Mouse (Mus musculus): ENCODE measurements around the gene Gen1. TPM values are rescaled to one million over a fixed set of nuclear protein-coding genes. Genes with fewer than 3 reads are reported as not detected.

The Gen1 gene
- polyA plus RNA-seq, 1 experiment: not detected

DNA sequence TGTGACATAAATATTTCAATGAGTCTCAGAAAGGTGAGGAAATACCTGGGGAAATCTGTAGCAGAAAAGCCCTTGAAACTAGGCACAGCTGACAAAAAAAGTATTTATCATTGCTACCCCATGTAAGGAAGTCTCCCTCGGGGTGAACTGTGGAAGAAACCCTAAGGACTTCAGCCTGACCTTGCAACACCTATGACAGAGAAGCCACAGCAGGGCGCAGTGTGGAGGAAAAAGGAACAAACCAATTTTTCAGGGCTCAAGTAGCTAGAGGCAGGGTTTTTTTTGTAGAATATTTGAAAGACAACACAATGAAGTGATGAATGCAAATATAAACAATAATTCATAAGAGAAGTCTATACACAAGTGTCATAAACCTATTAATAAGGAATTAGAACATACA is 29.6 kb downstream of the Gen1 start:
- H3K4me3 ChIP-seq (ENCODE audit: insufficient read depth, low read depth, low read length): no peak overlapping the region
- no peak overlapping the region for H3K27ac ChIP-seq (ENCODE audit: insufficient read depth, low read depth, low read length)
- 76% methylated on average over 2 of the region's 2 CpGs for WGBS
- no peaks in the 10 kb centered on the region for H3K4me1 ChIP-seq (ENCODE audit: control insufficient read depth, insufficient read depth, low read length)
- TF ChIP-seq CTCF (IDR thresholded peaks at IDR 0.05; ENCODE audit: insufficient read depth, low read depth, low read length) (no peak), POLR2A (IDR thresholded peaks at IDR 0.05; ENCODE audit: insufficient read depth, low read depth, low read length) (no peak)

GRCm38 (mm10) chr12:11230267-11230666 is 35.3 kb downstream of the Gen1 start:
- TF ChIP-seq CTCF (IDR thresholded peaks at IDR 0.05; ENCODE audit: insufficient read depth, low read depth, low read length) (no peak), POLR2A (IDR thresholded peaks at IDR 0.05; ENCODE audit: insufficient read depth, low read depth, low read length) (no peak)
- no peak overlapping the region for H3K27ac ChIP-seq (ENCODE audit: insufficient read depth, low read depth, low read length)
- H3K4me1 ChIP-seq (ENCODE audit: control insufficient read depth, insufficient read depth, low read length): no peaks in the 10 kb centered on the region
- 85% methylated on average over 2 of the region's 2 CpGs for whole genome bisulfite sequencing
- H3K4me3 ChIP-seq (ENCODE audit: insufficient read depth, low read depth, low read length): no peak overlapping the region

DNA sequence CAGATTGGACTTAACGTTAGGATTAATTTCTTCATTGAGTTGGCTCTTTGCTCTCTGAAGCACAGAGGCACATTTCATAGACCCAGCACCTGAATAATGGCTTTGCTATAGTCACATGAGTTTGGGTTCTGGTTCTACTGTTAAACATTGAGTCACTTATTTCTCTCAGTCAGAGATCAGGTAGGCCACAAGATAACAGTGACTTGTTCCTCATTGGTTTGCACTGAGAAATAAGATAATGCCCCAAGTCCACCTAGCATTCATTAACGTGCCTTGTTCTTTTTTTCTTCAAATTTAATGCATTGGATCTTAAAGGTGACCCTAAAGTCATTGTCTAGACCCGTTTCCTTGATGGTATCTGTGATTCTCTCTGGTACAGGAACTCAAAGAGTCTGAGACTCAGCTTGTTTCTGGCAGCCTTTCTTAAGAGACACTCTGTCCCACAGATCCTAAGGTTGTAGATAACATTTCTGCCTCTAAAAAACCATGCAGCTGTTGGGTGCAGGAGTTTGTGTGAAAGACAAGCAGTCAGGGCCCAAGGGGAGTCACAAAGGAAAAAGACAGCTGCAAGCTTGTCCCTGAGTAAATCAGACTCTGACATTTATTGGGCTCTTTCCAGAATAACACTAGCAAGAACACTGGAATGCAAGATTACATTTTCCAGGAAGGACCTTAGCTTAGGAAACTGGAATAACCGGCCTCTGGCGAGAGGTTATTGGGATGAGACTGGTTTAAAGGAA is 38.9 kb downstream of the Gen1 start:
- Histone ChIP-seq H3K4me3 (ENCODE audit: insufficient read depth, low read depth, low read length) (no peak overlapping the region), H3K4me1 (ENCODE audit: control insufficient read depth, insufficient read depth, low read length) (no peaks in the 10 kb centered on the region), H3K27ac (ENCODE audit: insufficient read depth, low read depth, low read length) (no peak overlapping the region)
- no peak for TF ChIP-seq CTCF (IDR thresholded peaks at IDR 0.05; ENCODE audit: insufficient read depth, low read depth, low read length)
- TF ChIP-seq POLR2A (IDR thresholded peaks at IDR 0.05; ENCODE audit: insufficient read depth, low read depth, low read length): no peak
- WGBS: 84% methylated on average over 5 of the region's 5 CpGs

- Histone ChIP-seq H3K4me1 (ENCODE audit: control insufficient read depth, insufficient read depth, low read length) (no peaks in the 10 kb centered on the region), H3K27ac (ENCODE audit: insufficient read depth, low read depth, low read length) (no peak overlapping the region), H3K4me3 (ENCODE audit: insufficient read depth, low read depth, low read length) (no peak overlapping the region)
- TF ChIP-seq CTCF (IDR thresholded peaks at IDR 0.05; ENCODE audit: insufficient read depth, low read depth, low read length) (no peak), POLR2A (IDR thresholded peaks at IDR 0.05; ENCODE audit: insufficient read depth, low read depth, low read length) (no peak)
- WGBS: 79% methylated on average over 1 of the region's 1 CpGs
These were observed 39.5 kb downstream of the Gen1 start for GRCm38 (mm10) chr12:11226123-11226522.

DNA sequence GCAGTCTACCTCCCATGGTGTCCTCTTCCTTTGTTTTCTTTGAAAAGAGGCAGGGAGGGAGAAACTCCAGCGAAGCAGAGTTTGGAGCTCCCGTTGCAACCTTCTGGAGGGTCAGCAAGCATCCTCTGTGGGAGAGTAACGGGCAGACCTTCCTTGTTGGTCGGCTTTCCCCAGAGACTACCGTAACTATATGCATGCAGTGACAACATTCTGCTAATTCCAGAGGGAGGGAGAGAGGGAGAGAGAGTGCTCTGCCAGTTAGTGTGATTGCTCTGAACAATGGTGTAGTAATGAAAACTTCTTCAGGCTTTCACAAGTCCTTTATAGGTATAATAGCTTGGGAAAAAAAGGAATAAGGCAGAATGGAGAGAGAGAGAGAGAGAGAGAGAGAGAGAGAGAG is 40.9 kb downstream of the Gen1 start:
- Histone ChIP-seq H3K4me1 (ENCODE audit: control insufficient read depth, insufficient read depth, low read length) (no peaks in the 10 kb centered on the region), H3K27ac (ENCODE audit: insufficient read depth, low read depth, low read length) (no peak overlapping the region), H3K4me3 (ENCODE audit: insufficient read depth, low read depth, low read length) (no peak overlapping the region)
- 19% methylated on average over 5 of the region's 5 CpGs for WGBS
- TF ChIP-seq POLR2A (IDR thresholded peaks at IDR 0.05; ENCODE audit: insufficient read depth, low read depth, low read length): no peak
- TF ChIP-seq CTCF (IDR thresholded peaks at IDR 0.05; ENCODE audit: insufficient read depth, low read depth, low read length): no peak

DNA sequence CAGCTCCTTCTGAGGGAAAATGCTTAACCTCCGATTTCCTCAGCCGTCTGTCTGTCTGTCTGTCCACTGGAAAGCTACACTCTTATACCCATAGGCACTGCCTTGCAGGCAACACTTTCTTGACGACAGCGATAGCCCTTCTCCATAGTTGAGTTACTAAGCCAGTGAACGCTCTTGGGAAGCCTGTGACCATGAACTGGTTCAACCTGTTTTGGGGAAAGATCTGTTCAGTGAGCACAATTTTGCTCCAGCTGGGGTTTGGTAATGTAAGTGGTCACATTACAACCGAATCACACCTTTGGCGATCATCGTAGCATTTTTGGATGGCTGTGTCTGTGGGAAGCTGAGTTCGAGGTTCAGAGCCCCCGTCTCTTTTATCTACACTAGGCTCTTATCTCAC is 42.5 kb downstream of the Gen1 start:
- H3K27ac ChIP-seq (ENCODE audit: insufficient read depth, low read depth, low read length): no peak overlapping the region
- TF ChIP-seq CTCF (IDR thresholded peaks at IDR 0.05; ENCODE audit: insufficient read depth, low read depth, low read length) (no peak), POLR2A (IDR thresholded peaks at IDR 0.05; ENCODE audit: insufficient read depth, low read depth, low read length) (no peak)
- 95% methylated on average over 10 of the region's 10 CpGs for WGBS
- H3K4me1 ChIP-seq (ENCODE audit: control insufficient read depth, insufficient read depth, low read length): no peaks in the 10 kb centered on the region
- H3K4me3 ChIP-seq (ENCODE audit: insufficient read depth, low read depth, low read length): no peak overlapping the region

DNA sequence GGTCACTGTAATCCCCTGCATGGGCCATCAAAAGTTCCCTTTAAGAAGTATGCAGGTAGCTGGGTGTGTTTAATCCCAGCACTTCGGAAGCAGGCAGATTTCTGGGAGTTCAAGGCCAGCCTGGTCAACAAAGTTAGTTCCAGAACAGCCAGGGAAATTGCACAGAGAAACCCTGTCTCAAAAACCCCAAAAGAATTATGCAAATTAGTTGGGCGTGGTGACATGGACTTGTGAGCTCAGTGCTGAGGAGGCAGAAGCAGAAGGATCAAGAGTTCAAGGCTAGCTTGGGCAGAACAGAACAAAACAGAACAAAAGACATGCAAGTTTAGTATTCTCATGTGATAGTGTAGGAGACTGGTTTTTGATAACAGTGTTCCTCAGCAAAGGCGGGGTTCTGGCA is 43.0 kb downstream of the Gen1 start:
- H3K4me3 ChIP-seq (ENCODE audit: insufficient read depth, low read depth, low read length): no peak overlapping the region
- WGBS: 77% methylated on average over 3 of the region's 3 CpGs
- no peaks in the 10 kb centered on the region for H3K4me1 ChIP-seq (ENCODE audit: control insufficient read depth, insufficient read depth, low read length)
- H3K27ac ChIP-seq (ENCODE audit: insufficient read depth, low read depth, low read length): no peak overlapping the region
- TF ChIP-seq POLR2A (IDR thresholded peaks at IDR 0.05; ENCODE audit: insufficient read depth, low read depth, low read length) (no peak), CTCF (IDR thresholded peaks at IDR 0.05; ENCODE audit: insufficient read depth, low read depth, low read length) (no peak)

GRCm38 (mm10) chr12:11221524-11222330 is 43.9 kb downstream of the Gen1 start:
- no peak overlapping the region for H3K27ac ChIP-seq (ENCODE audit: insufficient read depth, low read depth, low read length)

GRCm38 (mm10) chr12:11217726-11218250 is 47.8 kb downstream of the Gen1 start:
- TF ChIP-seq POLR2A (IDR thresholded peaks at IDR 0.05; ENCODE audit: insufficient read depth, low read depth, low read length) (no peak), CTCF (IDR thresholded peaks at IDR 0.05; ENCODE audit: insufficient read depth, low read depth, low read length) (no peak)

More at GRCm38 (mm10) chr12:11221524-11222330, 43.9 kb downstream of the Gen1 start:
- 58% methylated on average over 20 of the region's 20 CpGs for WGBS
- Histone ChIP-seq H3K4me3 (ENCODE audit: insufficient read depth, low read depth, low read length) (no peak overlapping the region), H3K4me1 (ENCODE audit: control insufficient read depth, insufficient read depth, low read length) (no peaks in the 10 kb centered on the region)
- TF ChIP-seq POLR2A (IDR thresholded peaks at IDR 0.05; ENCODE audit: insufficient read depth, low read depth, low read length): no peak
- no peak for TF ChIP-seq CTCF (IDR thresholded peaks at IDR 0.05; ENCODE audit: insufficient read depth, low read depth, low read length)

More at GRCm38 (mm10) chr12:11217726-11218250, 47.8 kb downstream of the Gen1 start:
- no peak overlapping the region for H3K27ac ChIP-seq (ENCODE audit: insufficient read depth, low read depth, low read length)
- 88% methylated on average over 7 of the region's 7 CpGs for WGBS
- no peaks in the 10 kb centered on the region for H3K4me1 ChIP-seq (ENCODE audit: control insufficient read depth, insufficient read depth, low read length)
- H3K4me3 ChIP-seq (ENCODE audit: insufficient read depth, low read depth, low read length): no peak overlapping the region

Data from olfactory bulb, adult 2 months (tissue).